ENCODE assay signal across 30 mouse cellular contexts in the genomic region with DNA sequence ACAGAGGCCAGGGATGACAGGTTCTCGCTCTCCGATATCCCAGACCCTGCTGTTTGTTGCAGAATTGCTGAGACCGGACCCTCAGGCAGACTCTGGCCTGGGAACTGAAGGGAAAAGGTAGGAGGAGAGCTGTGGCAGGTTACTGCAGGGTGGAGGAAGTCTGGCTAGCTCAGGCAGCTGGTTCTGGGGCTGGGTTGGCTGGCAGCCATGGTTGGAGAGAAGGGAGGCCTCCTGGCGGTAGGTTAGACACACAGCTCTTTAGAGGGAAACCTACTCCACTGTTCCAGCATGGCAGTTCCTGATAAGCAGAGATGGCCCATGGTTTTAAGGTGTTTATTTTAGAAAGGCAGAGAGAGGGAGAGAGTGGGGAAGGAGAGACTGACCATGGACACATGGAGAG.
A peak's percentile ranks its signal among the peaks of the same experiment; 100 is the strongest.
DNase-seq lines count a peak whose midpoint lies in the region; ATAC-seq and TF ChIP-seq lines count a peak whose summit lies in the region.
"Had no signal": no experiment of that assay in that cellular context is flagged by ENCODE, and none has a peak within 500 bp of the region (broad histone marks: within the 10 kb centered on the region; RNA-seq: fewer than 3 reads in every experiment).

No protein-coding gene starts in this region.

- WGBS in stomach, postnatal 0 days = 80% methylated on average over 4 of the region's 4 CpGs

- no peak for TF ChIP-seq EP300 in stomach, postnatal 0 days (optimal IDR thresholded peaks at IDR 0.05)

- no peak overlapping the region for H3K27ac ChIP-seq in testis, adult 2 months (ENCODE audit: control insufficient read depth, insufficient read depth, low read depth, low read length)
- no peak overlapping the region for H3K27ac ChIP-seq in stomach, postnatal 0 days (replicated peaks)
- H3K27ac ChIP-seq: embryonic facial prominence, embryonic 10.5 days; embryonic facial prominence, embryonic 15.5 days; forebrain, embryonic 13.5 days; heart, adult 2 months; hindbrain, embryonic 13.5 days; liver, embryonic 14.5 days; neural tube, embryonic 15.5 days had no signal

- no peak for TF ChIP-seq POLR2A in testis, adult 2 months (IDR thresholded peaks at IDR 0.05; ENCODE audit: control insufficient read depth, low read depth, low read length)

- peak; percentile 1 to 3 for DNase-seq in cerebellum, postnatal 10 days
- DNase-seq in testis, postnatal 14 days (ENCODE audit: low spot score) = no peak
- DNase-seq in stomach, postnatal 0 days (ENCODE audit: low spot score) = no peak
- DNase-seq in layer of hippocampus, postnatal 14 days (ENCODE audit: low spot score in 2 of 2) = no peak
- DNase-seq in thymus, postnatal 25 days = no peak
- DNase-seq: adrenal gland, postnatal 14 days; cerebellum, adult 2 months; heart, adult 2 months; heart, postnatal 4 days; kidney, adult 9 months; kidney, postnatal 14 days; layer of hippocampus, postnatal 36 days; liver; lung, adult 2 months; lung, postnatal 10 days; midbrain, embryonic 14.5 days; right cerebral cortex, adult 18-20 months; thymus, postnatal 14 days had no signal

- H3K36me3 ChIP-seq in testis, adult 2 months (ENCODE audit: control insufficient read depth, insufficient read depth, low read length) = no peaks in the 10 kb centered on the region
- no peaks in the 10 kb centered on the region for H3K36me3 ChIP-seq in stomach, postnatal 0 days (ENCODE audit: control insufficient read depth, insufficient read depth, low read length)
- H3K36me3 ChIP-seq: embryonic facial prominence, embryonic 10.5 days; embryonic facial prominence, embryonic 15.5 days; heart, embryonic 12.5 days; hindbrain, embryonic 13.5 days; neural tube, embryonic 15.5 days had no signal

- no peaks in the 10 kb centered on the region for H3K27me3 ChIP-seq in testis, adult 2 months (ENCODE audit: control insufficient read depth, insufficient read depth, low read length)
- H3K27me3 ChIP-seq in stomach, postnatal 0 days (ENCODE audit: control insufficient read depth, insufficient read depth, low read length) = no peaks in the 10 kb centered on the region
- H3K27me3 ChIP-seq: embryonic facial prominence, embryonic 15.5 days; forebrain, embryonic 13.5 days; heart, embryonic 12.5 days; hindbrain, embryonic 13.5 days; neural tube, embryonic 15.5 days had no signal

- ATAC-seq in cerebellum, adult (ENCODE audit: insufficient number of reproducible peaks, low FRiP score, low TSS enrichment) = no peak
- ATAC-seq in monocyte, adult 5-6 weeks (replicated peaks; ENCODE audit: insufficient number of reproducible peaks, low FRiP score, low TSS enrichment, poor library complexity, severe bottlenecking) = peak; percentile 63; the same call in 1 of the 2 replicates
- ATAC-seq in stomach, postnatal 0 days (ENCODE audit: low FRiP score, low TSS enrichment) = 0 out of 2 replicates have a peak, but pooled peaks have one; percentile 10
- ATAC-seq: CD4-positive, CD25-positive, alpha-beta regulatory T cell, adult 4 months; forebrain, embryonic 13.5 days; intestine, embryonic 16.5 days had no signal

- no peak overlapping the region for H3K4me2 ChIP-seq in stomach, postnatal 0 days (replicated peaks; ENCODE audit: low read depth)
- H3K4me2 ChIP-seq: embryonic facial prominence, embryonic 15.5 days; forebrain, embryonic 13.5 days; heart, embryonic 12.5 days; hindbrain, embryonic 13.5 days; neural tube, embryonic 15.5 days had no signal

- H3K9me3 ChIP-seq in stomach, postnatal 0 days (ENCODE audit: control insufficient read depth, low read length) = no peaks in the 10 kb centered on the region
- H3K9me3 ChIP-seq: embryonic facial prominence, embryonic 10.5 days; embryonic facial prominence, embryonic 15.5 days; forebrain, embryonic 13.5 days; hindbrain, embryonic 13.5 days; neural tube, embryonic 15.5 days had no signal

- H3K9ac ChIP-seq in stomach, postnatal 0 days (ENCODE audit: low read length) = no peak overlapping the region
- H3K9ac ChIP-seq: embryonic facial prominence, embryonic 15.5 days; forebrain, embryonic 13.5 days; heart, embryonic 12.5 days; hindbrain, embryonic 13.5 days; liver, embryonic 14.5 days; neural tube, embryonic 15.5 days had no signal

- H3K4me1 ChIP-seq in testis, adult 2 months (ENCODE audit: control insufficient read depth, insufficient read depth, low read length) = peaks cover 5% of the 10 kb centered on the region; the same call in 1 of the 2 replicates
- no peaks in the 10 kb centered on the region for H3K4me1 ChIP-seq in stomach, postnatal 0 days (replicated peaks; ENCODE audit: control insufficient read depth, insufficient read depth)
- H3K4me1 ChIP-seq: embryonic facial prominence, embryonic 10.5 days; embryonic facial prominence, embryonic 15.5 days; forebrain, embryonic 13.5 days; heart, embryonic 12.5 days; hindbrain, embryonic 13.5 days; neural tube, embryonic 15.5 days had no signal

- no peak for TF ChIP-seq CTCF in testis, adult 2 months (IDR thresholded peaks at IDR 0.05; ENCODE audit: control insufficient read depth, insufficient read depth, insufficient replicate concordance, low read depth, low read length)
- no peak for TF ChIP-seq CTCF in stomach, postnatal 0 days (IDR thresholded peaks at IDR 0.05; ENCODE audit: low read depth)

- peak overlapping the region; percentile 18; the same call in 1 of the 2 replicates for H3K4me3 ChIP-seq in testis, adult 2 months (ENCODE audit: control insufficient read depth, low read depth, low read length)
- no peak overlapping the region for H3K4me3 ChIP-seq in stomach, postnatal 0 days (ENCODE audit: low read depth, low read length)
- H3K4me3 ChIP-seq: embryonic facial prominence, embryonic 10.5 days; embryonic facial prominence, embryonic 15.5 days; forebrain, embryonic 13.5 days; heart, adult 2 months; heart, embryonic 12.5 days; hindbrain, embryonic 13.5 days; neural tube, embryonic 15.5 days had no signal

Comparison
In these comparisons a context has a peak if more than half of its experiments do, and no peak if none do; other contexts are left out.
1. DNase-seq: peak in cerebellum, postnatal 10 days (2 of 2); none in testis, postnatal 14 days (single experiment), stomach, postnatal 0 days (single experiment), layer of hippocampus, postnatal 14 days (0 of 2) and thymus, postnatal 25 days (single experiment).